Mouse (Mus musculus) A20 (cell line): ENCODE measurements around the gene Map6d1.
A peak's percentile ranks its signal among the peaks of the same experiment; 100 is the strongest.

Experiments used
- DNase-seq: peaks from one replicate; pipeline ENCODE4 v3.0.0-alpha.2; 2011; ENCODE audit warnings: low read depth, low spot score

Gene Map6d1

DNA sequence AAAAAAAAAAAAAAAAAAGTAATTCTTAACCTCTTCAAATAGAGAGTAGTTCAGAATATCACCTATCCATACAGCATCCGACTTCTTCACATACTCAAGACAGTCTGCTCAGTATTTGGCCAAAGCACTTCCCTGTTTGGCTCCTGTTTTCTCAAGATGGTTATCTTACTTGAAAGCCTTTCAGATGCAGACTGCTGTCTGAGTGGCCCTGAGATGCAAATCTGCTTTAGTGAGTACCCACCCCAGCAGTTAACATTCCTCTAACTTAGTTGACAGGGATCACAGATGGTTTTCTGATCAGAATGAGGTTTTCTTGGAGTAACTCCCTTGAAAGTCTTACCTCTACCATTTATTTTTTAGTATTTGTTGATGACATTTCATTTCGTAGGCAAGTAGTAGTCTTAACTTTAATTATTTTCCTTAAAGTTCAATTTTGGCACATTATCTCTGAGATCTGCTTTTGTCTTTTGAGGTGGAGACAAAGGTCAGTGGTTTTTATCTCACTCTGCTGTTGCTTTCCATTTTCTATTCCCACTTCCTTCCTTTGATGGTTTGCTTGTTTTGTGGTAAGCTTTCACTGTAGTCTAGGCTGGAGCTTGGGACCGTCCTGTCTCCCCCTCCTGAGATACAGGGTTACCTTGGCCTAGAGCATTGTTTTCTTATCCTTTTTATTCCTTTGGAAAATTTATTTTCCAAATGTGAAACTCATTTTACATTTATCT is 49.8 kb downstream of the Map6d1 start:
- DNase-seq, result no peak

GRCm38 (mm10) chr16:20185368-20185767 is 55.8 kb downstream of the Map6d1 start:
- DNase-seq, result peak; percentile 40
